Mouse (Mus musculus): Measurements from ENCODE around the gene Wdr66. TPM values are rescaled to one million over a fixed set of nuclear protein-coding genes. Genes with fewer than 3 reads are reported as not detected.

Wdr66 gene
- polyA plus RNA-seq, 1 experiment: 6.1 TPM

DNA sequence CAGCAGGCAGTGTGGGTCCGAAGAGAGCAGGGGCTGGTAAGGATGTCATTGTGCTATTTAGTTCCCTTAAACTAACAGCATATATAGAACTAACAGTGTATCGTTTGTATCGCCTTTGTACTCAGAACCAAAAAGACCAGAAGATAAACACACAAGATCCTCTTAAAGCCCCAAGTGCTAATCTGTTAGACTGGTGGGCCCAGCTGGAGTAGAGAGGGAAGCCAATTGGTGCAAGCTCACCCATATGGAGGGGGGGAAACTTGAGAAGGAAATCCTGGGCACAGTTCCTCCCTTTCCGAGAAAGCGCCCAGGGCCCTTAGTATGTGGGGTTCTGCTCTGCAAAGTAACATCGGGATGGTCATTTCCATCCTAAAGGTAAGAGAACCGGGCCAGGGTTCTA is 58.3 kb downstream of the Wdr66 start:
- no peak for DNase-seq (ENCODE audit: extremely low spot score in 1 of 2, low spot score in 1 of 2)

DNA sequence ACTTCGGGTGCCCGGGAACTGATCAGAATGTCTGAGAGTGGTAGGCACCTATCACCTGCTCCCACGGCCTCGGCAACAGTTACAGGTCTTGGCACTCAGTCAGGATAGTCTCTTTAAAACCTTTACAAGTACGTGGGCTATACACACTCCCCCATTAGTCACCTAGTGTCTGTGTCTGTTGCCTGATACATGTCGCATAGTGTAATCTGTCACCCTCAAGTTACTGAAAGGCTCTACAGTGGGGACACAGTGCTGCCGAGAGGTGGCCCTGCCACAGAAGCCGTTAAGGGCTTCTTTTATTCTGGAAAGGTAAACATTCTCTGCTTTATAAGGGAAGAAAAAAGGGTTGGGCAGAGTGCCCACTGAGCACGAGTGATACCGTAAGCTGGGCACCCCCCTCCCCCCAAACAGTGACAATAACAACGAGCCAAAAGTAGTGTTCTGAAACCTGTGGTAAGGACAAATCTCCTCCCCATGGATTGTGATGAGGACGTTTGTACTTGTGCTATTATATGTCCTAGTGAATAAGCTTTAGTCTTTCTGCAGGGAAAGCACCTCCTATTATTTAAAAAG is 61.2 kb downstream of the Wdr66 start:
- DNase-seq (ENCODE audit: extremely low spot score in 1 of 2, low spot score in 1 of 2): no peak

DNA sequence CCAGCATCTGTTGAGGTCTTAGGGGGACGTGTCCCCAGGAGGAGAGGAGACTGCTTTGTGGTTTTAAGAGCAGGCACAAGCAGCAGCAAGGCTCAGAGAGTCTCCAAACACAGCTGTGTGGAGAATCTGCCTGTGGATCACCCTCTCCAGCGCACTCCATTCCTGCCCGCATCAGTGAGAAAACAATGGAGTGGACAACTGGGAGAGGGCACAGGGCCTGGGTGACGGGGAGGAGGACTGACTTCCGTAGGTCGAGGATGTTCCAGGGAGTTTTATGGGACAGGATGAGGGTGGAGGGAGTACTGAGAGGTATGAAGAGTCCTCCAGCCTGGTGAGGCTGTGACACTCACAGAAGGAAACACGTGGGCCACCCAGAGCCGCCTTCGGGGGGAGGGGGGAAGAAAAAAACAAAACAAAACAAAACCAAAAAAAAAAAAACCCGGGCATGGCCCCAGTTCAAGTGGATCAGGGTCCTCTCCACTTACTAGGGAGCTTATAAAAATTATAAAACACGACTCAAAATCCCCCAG is 62.0 kb downstream of the Wdr66 start:
- no peak for DNase-seq (ENCODE audit: extremely low spot score in 1 of 2, low spot score in 1 of 2)

DNA sequence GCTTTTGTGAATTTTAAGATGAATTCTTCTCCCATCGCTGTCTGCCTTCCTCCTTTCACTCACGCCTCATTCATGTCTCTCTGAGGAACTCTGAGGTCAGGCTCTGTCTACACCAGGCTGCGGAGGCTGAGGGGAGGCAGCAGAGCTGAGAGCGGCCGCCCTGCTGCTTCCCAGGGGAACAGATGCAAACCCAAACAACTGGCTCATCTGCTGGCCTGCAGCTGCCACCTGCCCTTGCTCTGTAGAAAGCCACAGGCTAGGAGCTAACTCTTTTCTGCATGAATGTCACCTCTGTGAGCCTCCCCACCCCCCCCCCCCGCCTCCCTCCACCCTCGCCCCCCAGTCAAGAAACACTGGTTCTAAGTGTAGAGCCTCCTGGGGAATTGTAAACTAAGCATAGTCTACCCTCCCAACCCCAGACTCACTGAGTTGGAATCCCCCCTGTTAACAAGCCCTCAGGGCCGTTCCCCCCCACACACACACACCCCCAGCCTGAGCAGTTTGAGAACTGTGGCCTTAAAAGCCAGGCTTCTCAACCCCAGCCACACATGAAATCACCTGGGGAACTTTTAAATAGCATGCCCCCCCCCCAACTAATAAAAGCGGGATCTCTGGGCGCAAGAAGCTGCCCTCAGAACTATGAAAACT is 63.4 kb downstream of the Wdr66 start:
- no peak for DNase-seq (ENCODE audit: extremely low spot score in 1 of 2, low spot score in 1 of 2)

DNA sequence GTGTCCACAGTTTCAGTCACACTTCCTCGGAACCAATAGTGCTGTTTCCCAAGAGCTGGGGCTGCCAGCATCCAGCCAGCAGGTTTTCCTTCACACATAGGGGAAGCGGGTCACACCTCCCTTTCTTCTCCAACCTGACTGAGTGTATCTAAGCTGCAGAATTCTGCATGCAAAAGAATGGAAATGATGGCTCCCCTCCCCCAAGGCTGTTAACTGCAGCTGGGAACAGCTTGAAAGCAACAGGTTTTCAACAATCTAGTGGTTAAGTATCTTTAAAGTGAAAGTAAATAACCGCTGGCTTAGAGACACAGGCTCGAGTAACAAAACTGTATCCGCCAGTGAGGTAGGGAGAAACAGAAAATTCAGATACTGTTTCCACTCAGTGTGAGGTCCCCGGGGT is 66.1 kb downstream of the Wdr66 start:
- DNase-seq (ENCODE audit: extremely low spot score in 1 of 2, low spot score in 1 of 2): no peak

DNA sequence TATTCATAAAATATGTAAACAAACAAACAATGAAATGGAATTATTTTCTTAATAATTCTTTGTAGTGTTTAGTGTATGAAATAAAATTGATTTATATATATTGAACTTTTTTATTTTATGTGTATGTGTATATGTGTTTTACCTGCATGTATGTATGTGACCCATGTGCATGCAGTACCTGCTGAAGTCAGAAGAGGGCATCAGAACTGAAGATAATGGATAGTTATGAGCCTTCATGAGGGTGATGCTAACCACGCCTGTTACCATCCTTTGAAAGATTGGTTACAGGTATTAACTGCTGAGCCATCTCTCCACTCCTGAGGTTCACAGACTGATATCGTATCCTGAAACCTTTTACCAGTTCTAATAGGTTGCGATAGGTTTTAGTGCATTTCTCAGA is 68.2 kb downstream of the Wdr66 start:
- no peak for DNase-seq (ENCODE audit: extremely low spot score in 1 of 2, low spot score in 1 of 2)

DNA sequence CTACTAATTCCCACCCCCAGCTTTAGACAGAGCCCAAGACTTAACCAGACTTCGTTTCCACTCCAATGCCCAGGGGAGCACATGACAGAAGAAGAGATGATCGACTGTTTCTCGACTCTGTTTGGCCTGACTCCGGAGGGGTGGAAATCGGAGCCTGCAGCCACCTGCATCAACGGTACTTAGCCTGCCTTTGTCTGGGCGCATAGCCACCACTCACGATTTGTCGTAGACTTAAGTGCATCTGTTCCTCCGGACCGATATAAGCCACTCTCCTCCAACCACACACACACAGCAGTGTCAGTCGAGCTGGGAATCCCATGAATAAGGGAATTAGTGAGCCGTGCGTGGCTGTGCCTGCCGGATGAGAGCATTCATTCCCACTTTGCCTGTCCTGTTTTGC is 72.3 kb downstream of the Wdr66 start:
- DNase-seq (ENCODE audit: extremely low spot score in 1 of 2, low spot score in 1 of 2): no peak

DNA sequence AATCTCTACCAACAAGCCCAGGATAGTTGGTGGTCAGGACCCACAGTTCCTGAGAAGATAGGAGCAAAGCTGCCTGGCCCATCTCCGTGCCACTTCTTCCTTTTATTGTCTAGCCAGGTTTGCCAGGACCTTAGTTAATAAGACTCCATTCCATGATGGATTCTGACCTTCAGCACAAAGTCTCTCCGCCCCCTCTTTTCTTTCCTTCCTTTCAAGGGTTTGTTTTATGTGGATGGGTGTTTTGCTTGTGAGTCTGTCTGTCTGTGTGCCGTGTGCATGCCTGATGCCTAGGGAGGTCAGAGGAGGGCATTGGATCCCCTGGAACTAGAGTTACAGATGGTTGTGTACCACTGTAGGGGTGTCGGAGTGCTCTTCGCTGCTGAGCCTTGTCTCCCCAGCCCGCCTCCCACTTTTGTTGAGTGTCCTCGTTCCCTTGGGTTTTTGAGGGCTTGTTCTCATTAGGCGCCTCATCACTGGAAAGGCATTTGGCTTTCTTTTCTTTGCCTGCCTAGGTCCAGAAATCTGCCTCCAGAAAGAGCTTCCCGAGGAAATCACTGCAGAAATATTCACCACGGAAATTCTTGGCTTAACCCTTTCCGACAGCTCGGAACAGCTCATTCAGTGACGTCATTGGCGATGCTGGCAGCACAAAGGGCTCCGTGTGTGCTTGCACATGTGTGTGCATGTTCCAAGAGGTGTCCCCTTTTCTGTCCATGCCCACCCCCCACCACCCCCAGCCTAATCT is 74.3 kb downstream of the Wdr66 start:
- peak in 1 of 2 experiments; percentile 42 for DNase-seq (ENCODE audit: extremely low spot score in 1 of 2, low spot score in 1 of 2)

DNA sequence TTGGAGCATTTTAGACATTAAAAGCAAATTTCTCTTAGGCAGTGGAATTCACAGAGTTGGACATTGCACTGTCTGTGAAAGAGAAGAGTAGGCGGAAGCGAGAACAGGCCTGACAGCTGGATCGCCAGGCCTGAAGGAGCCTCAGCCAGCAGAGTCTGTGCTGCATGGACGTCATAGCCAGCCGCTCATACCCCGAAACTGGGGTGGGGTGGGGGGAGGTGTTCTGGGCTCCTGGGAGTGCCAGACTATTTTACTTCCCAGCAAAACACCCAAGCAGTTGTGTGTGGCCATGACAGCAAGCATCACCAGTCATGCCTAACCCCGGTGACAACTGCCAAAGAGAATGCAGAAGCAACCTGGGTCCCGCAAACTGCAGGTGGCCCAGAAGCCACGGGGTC is 74.8 kb downstream of the Wdr66 start:
- DNase-seq (ENCODE audit: extremely low spot score in 1 of 2, low spot score in 1 of 2): peak in 1 of 2 experiments; percentile 74

DNA sequence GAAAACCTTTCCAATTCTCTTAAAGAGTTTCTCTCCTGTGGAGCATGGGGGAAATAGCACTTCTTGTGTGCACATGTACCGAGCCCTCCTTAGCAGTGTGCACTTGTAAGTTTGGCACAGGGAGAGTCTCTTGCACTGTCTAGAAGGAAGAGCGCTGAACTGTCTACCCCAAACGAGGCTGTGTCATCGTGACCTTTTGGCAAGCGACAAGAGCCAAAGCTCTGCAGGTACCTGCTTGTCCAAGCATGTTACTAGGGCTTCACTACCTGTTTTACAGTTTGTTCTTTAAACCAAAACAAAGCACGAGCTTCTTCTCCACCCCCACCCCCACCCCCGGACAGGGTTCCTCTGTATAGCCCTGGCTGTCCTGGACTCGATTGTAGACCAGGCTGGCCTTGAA is 75.8 kb downstream of the Wdr66 start:
- DNase-seq (ENCODE audit: extremely low spot score in 1 of 2, low spot score in 1 of 2): no peak

DNA sequence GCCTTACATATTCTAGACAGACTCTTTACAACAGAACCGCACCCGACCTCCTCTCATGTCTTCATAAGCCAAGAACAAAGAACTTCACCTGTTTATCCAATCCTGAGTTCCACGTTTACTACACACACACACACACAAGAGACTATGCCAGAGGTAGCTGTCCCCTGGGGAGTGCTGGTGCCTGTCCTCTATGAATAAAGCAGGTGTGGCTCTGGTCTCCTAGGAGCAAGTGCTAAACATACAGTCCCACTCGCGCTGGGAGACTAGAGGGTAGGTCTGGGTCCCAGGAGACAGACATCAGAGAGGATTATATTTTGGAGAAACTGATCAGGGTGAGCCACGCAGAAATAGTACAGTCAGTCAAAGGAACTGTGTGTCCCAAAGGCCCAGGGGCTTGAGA is 81.7 kb downstream of the Wdr66 start:
- no peak for DNase-seq (ENCODE audit: extremely low spot score in 1 of 2, low spot score in 1 of 2)

DNA sequence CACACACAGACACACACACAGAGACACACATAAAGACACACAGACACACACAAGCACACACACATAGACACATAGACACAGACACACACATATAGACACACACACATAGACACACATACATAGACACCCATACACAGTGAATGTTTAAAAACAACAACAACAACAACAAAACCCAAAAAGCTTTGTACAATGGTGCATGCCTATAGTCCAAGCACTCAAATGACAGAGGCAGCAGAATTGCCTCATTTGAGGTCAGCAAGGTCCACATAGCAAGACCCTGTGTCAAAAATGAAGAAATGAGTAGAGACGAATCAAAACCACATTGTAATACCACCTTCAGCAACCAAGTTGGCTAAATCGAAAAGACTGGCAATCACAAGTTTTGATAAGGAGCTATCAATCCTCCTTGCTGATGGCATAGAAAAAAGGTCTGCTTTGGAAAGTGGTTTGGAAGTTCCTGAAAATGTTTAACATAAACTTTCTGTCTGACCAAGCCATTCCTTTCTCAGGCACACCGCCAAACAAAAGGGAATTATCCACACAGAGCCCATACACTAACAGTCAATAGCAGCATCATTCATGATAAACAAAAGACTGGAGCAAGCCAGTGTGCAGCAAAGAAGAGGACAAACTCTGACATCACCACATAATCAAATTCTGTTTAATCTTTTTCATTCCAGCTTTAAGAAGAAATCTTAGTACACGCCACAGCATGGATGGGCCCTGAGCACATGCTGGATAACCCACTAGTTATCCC is 84.5 kb downstream of the Wdr66 start:
- DNase-seq (ENCODE audit: extremely low spot score in 1 of 2, low spot score in 1 of 2): no peak

DNA sequence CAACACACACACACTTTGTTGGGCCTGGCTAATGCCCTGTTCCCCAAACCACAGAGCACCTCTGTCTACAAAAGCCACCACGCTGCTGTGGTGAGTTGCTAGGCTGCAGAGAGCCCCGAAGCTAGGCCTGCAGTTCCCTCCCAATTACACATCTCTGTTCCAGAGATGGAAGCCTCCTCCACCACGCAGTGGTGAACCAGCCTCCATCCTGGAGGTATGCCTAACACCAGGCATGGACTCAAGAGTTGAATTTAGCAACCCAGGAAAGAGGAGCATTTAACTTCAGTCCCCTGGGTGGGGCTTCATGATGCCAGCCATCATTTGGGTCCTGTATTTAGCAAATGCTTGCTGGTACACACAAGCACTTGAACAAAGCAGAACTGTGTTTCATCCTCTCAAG is 86.6 kb downstream of the Wdr66 start:
- DNase-seq (ENCODE audit: extremely low spot score in 1 of 2, low spot score in 1 of 2): peak in 1 of 2 experiments; percentile 44

DNA sequence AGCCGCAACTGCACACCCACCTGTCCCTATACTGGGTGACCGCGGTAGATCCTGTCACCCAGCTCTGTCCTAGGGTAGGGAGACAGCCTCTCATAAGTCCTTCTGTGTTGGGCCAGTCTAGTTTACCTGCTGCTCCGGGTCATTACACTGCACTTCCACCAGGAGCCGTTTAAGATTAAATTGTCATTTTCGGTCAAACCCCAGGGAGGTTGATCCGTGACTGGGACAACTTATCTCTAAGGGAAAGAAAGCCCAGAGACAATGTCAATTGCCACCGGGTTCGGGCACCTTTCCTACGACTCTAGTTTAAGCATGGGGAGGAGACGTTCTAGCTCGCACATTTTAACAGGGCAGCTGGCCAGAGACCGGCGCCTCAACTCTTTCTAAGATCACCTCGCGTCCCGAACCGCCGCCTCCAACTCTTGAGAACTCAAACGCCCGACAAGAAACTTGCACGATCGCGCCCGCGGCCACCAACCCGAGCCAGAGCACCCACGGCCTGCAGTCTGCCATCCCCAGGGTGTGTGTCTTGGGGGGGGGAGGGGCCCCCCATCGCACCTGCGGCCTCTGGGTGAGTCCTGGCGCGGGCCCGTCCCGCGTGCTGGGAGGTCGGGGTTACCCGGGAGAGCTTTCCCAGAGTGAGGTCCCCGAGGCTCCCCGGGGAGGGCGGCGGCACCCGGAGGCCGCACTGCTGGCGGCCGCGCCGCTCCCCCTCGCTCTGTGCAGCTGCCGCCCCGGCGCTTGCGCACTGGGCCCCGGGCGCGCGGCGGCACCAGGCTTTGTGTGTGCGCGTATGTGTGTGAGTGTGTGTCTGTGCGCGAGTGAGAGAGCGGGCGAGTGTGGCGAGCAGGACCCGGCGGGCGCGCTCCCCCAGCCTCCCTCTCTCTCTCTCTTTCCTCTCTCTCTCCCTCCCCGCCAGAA is 92.1 kb downstream of the Wdr66 start, which contains the start of gene Bcl7a:
Gene Bcl7a, plus strand, starts transcription at position 128 of the 921 bp plus-strand sequence.
- peak; percentile 80 to 96 for DNase-seq (ENCODE audit: extremely low spot score in 1 of 2, low spot score in 1 of 2)

DNA sequence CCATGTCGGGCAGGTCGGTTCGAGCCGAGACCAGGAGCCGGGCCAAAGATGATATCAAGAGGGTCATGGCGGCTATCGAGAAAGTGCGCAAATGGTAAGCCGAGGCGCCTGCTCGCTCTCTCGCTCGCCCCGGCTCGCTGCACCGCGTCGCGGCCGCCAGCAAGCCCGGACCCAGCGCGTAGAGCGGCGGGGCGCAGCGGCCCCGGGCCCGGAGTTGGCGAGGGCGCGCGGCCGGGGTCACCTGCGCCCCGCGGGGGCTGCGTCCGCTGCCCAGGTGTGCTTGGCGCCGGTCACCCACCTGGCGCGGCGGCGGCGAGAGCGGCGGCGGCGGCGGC is 92.7 kb downstream of the Wdr66 start:
- DNase-seq (ENCODE audit: extremely low spot score in 1 of 2, low spot score in 1 of 2): no peak

DNA sequence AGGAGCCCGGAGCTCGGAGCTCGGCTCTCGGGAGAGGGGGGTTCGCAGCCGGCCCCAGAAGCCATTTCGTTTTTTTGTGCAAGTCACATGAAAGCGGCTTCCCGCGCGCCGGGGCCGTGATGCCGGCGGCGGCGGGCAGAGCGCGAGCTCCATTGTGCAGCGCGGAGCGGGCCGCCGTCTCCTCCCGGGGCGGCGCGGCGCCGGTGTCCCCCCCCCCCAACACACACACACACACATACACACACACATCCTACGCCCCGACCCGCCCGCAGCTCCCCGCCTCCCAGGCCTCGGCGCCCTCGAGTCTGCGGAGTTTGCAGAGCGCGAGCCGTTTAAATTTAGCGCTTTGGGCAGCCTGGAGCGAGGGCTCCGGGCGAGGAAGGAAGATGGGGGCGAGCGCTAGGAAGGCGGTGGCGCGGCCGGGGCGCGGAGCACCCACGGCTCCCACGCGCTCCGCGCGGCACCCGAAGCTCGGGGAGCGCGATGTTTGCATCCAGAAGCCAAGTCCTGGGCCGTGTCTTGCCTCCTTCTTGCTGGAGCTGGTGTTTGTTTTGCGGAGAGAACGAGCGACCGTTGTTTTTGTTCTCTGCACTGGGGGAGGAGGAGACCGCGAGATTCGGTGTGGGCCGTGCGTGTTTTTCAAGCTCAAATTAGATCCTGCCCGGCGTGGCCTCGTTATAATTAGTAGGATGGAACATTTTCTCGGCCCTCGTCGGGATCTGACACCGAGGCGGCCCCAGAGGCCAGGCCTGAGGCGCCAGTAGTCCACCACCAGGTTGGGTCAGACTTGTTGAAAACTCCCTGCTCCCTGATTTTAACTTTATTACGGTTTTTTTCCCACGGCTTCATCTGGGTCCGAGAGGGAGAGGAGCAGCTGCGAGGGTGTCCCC is 93.3 kb downstream of the Wdr66 start:
- peak in 1 of 2 experiments; percentile 62 for DNase-seq (ENCODE audit: extremely low spot score in 1 of 2, low spot score in 1 of 2)

DNA sequence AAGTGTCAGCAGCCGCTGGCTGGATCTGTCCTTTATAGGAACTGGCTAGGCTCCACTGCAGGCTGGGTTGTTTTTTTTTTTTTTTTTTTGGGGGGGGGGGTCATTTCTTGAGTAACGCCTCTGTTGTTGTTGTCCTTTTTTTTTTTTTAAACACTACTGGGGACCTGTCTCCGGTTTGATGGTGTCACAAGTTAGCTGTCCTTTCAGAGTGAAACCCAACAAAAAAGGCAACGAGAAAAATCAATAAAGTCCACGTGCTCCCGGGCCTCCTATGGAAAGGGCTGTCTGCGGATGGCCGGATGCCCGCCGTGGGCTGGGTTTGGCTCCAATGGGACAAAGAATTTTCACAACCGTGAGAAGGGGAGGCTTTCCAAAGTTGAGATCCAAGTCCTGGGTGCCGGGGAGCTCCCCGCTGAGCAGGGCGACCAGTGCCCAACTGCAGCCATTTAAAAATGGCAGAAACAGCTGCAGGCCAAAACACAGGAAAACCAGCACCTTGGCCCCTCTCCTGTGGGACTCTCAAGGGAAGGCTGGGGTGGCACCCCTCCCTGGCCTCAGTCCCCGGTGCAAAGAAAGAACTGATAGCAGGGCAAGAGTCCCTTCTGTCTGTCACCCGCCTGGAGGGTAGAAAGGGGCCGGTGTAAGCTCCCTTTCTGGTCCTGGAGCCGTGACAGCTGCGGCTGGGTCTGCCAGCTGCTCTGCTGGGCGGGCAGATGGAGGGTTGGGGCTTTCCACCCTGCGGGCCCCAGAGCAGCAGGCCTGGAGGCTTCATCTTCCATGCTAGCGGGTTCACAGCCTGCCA is 94.2 kb downstream of the Wdr66 start:
- DNase-seq (ENCODE audit: extremely low spot score in 1 of 2, low spot score in 1 of 2): peak in 1 of 2 experiments; percentile 72

DNA sequence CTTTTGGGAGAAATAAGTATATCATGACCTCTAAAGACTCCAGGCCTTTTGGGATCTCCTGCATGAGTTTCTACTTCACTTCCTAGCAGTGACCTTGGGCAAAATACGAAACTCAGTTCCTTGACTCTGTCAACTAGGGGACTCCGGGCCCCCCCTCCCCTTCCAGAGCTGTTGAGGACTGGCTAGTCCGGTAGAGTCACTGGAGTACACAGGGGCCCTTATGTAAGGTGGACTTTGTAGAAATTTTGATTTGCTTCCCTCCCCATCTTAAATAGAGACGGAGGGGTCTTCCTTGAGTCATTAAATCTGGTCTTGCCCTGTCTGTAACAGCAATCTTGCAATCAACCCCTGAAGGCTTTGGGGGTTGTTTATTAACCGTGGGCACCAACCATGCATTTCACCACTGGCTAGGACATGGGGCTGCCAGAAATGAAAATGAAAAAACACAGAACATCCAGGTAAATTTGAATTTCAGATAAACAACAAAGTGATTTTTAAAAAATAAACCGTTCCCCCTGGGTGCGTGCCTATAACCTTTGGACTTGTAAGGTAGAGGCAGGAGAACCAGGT is 94.9 kb downstream of the Wdr66 start:
- DNase-seq (ENCODE audit: extremely low spot score in 1 of 2, low spot score in 1 of 2): no peak
